In the genomic region with DNA sequence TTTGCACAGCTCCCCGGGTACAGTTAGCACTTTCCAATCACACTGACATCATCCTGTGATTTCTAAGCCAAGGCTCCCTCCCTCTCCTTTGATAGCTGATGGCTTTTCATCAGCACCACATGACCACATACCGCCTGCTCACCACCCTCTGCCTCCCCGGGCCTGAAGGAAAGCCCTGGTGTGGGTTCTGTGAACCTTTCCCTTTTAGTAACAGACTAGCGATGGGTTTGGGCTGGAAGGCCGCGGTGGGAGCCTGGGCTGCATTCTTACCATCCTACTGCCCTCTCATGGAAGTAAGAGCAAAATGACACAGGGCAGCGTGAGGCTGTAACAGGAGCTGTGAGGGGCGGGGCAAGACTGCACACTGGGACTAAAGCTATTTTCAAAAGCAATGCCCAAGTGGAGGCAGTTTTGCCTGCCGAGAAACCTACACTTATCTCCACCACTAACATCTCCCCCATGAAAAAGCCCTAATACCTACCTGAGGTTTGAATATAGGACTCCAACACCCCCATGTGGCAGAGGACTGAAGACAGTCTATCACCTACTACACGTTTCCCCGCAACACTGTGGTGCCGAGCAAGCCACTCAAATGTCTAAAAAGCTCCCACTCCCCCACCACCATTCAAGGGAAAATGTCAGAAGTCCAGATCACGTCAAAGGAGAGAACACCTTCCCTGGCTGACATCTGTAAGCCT, we compare ENCODE assay signal across 8 mouse cellular contexts. TPM values are rescaled to one million over a fixed set of nuclear protein-coding genes. Genes with fewer than 3 reads are reported as not detected.
DNase-seq lines count a peak whose midpoint lies in the region; ATAC-seq and TF ChIP-seq lines count a peak whose summit lies in the region.

No protein-coding gene starts in this region.

- TF ChIP-seq CTCF in gastrocnemius, adult 2 months (IDR thresholded peaks at IDR 0.05): peak; percentile 26; the same call in 1 of the 2 replicates
- TF ChIP-seq CTCF in liver, postnatal 0 days (IDR thresholded peaks at IDR 0.05; ENCODE audit: low read depth): peak; percentile 49

- H3K27ac ChIP-seq in gastrocnemius, adult 2 months: no peak overlapping the region
- no peak overlapping the region for H3K27ac ChIP-seq in intestine, embryonic 14.5 days (ENCODE audit: low read depth)
- H3K27ac ChIP-seq in liver, postnatal 0 days (ENCODE audit: low read depth): no peak overlapping the region
- H3K27ac ChIP-seq in stomach, embryonic 15.5 days: no peak overlapping the region

- H3K36me3 ChIP-seq in intestine, embryonic 14.5 days (ENCODE audit: control insufficient read depth, insufficient read depth, low read length): peaks cover 12% of the 10 kb centered on the region; the same call in 1 of the 2 replicates
- peaks cover 7% of the 10 kb centered on the region; the same call in 1 of the 2 replicates for H3K36me3 ChIP-seq in liver, postnatal 0 days (replicated peaks; ENCODE audit: insufficient read depth, low read length)
- H3K36me3 ChIP-seq in stomach, embryonic 15.5 days: no peaks in the 10 kb centered on the region

- intact Hi-C loops in gastrocnemius, adult 2 months (cut with DNase I): no loop called here

- 0 out of 2 replicates have a peak, but pooled peaks have one; percentile 40 for ATAC-seq in intestine, embryonic 14.5 days (replicated peaks; ENCODE audit: low FRiP score, low TSS enrichment, low read depth)
- no peak for ATAC-seq in liver, postnatal 0 days
- ATAC-seq in stomach, embryonic 15.5 days (ENCODE audit: insufficient read depth, low FRiP score, low read depth): peak; percentile 54; the same call in 1 of the 2 replicates

- WGBS in intestine, embryonic 14.5 days: 21% methylated on average over 13 of the region's 13 CpGs
- WGBS in liver, postnatal 0 days (ENCODE audit: insufficient replicate concordance): 40% methylated on average over 13 of the region's 13 CpGs
- WGBS in stomach, embryonic 15.5 days: 19% methylated on average over 13 of the region's 13 CpGs

- H3K4me3 ChIP-seq in gastrocnemius, adult 2 months: peak overlapping the region; percentile 11
- H3K4me3 ChIP-seq in intestine, embryonic 14.5 days (ENCODE audit: low read depth, low read length): no peak overlapping the region
- no peak overlapping the region for H3K4me3 ChIP-seq in liver, postnatal 0 days (ENCODE audit: low read depth, low read length)
- no peak overlapping the region for H3K4me3 ChIP-seq in stomach, embryonic 15.5 days (replicated peaks)

- peak; percentile 54 for DNase-seq in gastrocnemius, adult 2 months
- DNase-seq in gastrocnemius, postnatal 25 days: no peak
- DNase-seq in Muller cell, postnatal 12 days (ENCODE audit: inconsistent ontology term): peak; percentile 78
- peak; percentile 72 for DNase-seq in fibroblast of lung, adult 2 months (ENCODE audit: low read depth)
- peak; percentile 66 for DNase-seq in intestine, embryonic 14.5 days (ENCODE audit: low spot score)
- DNase-seq in liver, postnatal 0 days: no peak
- no peak for DNase-seq in thymus, adult 18-20 months

- 0 out of 2 replicates have a peak, but pooled peaks cover 4% of the 10 kb centered on the region for H3K4me1 ChIP-seq in intestine, embryonic 14.5 days (replicated peaks; ENCODE audit: control insufficient read depth, insufficient read depth, low read length)
- H3K4me1 ChIP-seq in liver, postnatal 0 days (ENCODE audit: insufficient read depth): peaks cover under 1% of the 10 kb centered on the region; the same call in 1 of the 2 replicates
- H3K4me1 ChIP-seq in stomach, embryonic 15.5 days: peaks cover 10% of the 10 kb centered on the region; the same call in 1 of the 2 replicates

- TF ChIP-seq EP300 in liver, postnatal 0 days (IDR thresholded peaks at IDR 0.05; ENCODE audit: low read depth): no peak

- no peak overlapping the region; the same call in 1 of the 2 replicates for H3K4me2 ChIP-seq in intestine, embryonic 14.5 days (ENCODE audit: low read length)
- no peak overlapping the region for H3K4me2 ChIP-seq in liver, postnatal 0 days (ENCODE audit: low read depth, low read length)
- no peak overlapping the region for H3K4me2 ChIP-seq in stomach, embryonic 15.5 days

- no peaks in the 10 kb centered on the region for H3K9me3 ChIP-seq in intestine, embryonic 14.5 days (ENCODE audit: control insufficient read depth, low read length)
- no peaks in the 10 kb centered on the region for H3K9me3 ChIP-seq in liver, postnatal 0 days (ENCODE audit: low read length)
- no peaks in the 10 kb centered on the region for H3K9me3 ChIP-seq in stomach, embryonic 15.5 days

- H3K27me3 ChIP-seq in intestine, embryonic 14.5 days (replicated peaks; ENCODE audit: control insufficient read depth, insufficient read depth, low read length): no peaks in the 10 kb centered on the region
- H3K27me3 ChIP-seq in liver, postnatal 0 days (ENCODE audit: insufficient read depth, low read length): no peaks in the 10 kb centered on the region
- H3K27me3 ChIP-seq in stomach, embryonic 15.5 days (replicated peaks): no peaks in the 10 kb centered on the region

- no peak overlapping the region for H3K9ac ChIP-seq in intestine, embryonic 14.5 days (ENCODE audit: low read length)
- no peak overlapping the region for H3K9ac ChIP-seq in liver, postnatal 0 days (replicated peaks)
- H3K9ac ChIP-seq in stomach, embryonic 15.5 days: no peak overlapping the region

RNA-seq across cellular contexts. Expression of gene Cep164, which starts 29.9 kb away (rescaled TPM):
- 1 to 10 TPM; 2.0 to 2.5 TPM for total RNA-seq in gastrocnemius, adult 2 months (2021)
- total RNA-seq in gastrocnemius, postnatal 25 days (2021): 1 to 10 TPM; 2.6 to 3.0 TPM
- polyA plus RNA-seq in intestine, embryonic 14.5 days (2014; fragmentation: Nextera tagmentation; extraction: Ambion mirVana): 27.5 and 28.0 TPM in 2 replicates
- 6.1 and 6.6 TPM in 2 replicates for polyA plus RNA-seq in liver, postnatal 0 days (2015; fragmentation: Nextera tagmentation; extraction: Ambion mirVana)
- 24.7 and 25.6 TPM in 2 replicates for polyA plus RNA-seq in stomach, embryonic 15.5 days (2015; fragmentation: Nextera tagmentation; extraction: Ambion mirVana)

RNA-seq across cellular contexts. Expression of gene Bace1, which starts 39.8 kb away (rescaled TPM):
- total RNA-seq in gastrocnemius, adult 2 months (2021): 10 to 100 TPM; 26.1 to 72.2 TPM
- 10 to 100 TPM; 34.1 to 43.6 TPM for total RNA-seq in gastrocnemius, postnatal 25 days (2021)
- 26.8 and 28.1 TPM in 2 replicates for polyA plus RNA-seq in intestine, embryonic 14.5 days (2014; fragmentation: Nextera tagmentation; extraction: Ambion mirVana)
- 8.3 and 10.7 TPM in 2 replicates for polyA plus RNA-seq in liver, postnatal 0 days (2015; fragmentation: Nextera tagmentation; extraction: Ambion mirVana)
- polyA plus RNA-seq in stomach, embryonic 15.5 days (2015; fragmentation: Nextera tagmentation; extraction: Ambion mirVana): 28.3 and 28.5 TPM in 2 replicates

Comparison
In these comparisons a context has a peak if more than half of its experiments do, and no peak if none do; other contexts are left out.
1. DNase-seq: peak in gastrocnemius, adult 2 months (single experiment), Muller cell, postnatal 12 days (single experiment), fibroblast of lung, adult 2 months (single experiment) and intestine, embryonic 14.5 days (single experiment); none in gastrocnemius, postnatal 25 days (single experiment), liver, postnatal 0 days (single experiment) and thymus, adult 18-20 months (0 of 2).